Mouse (Mus musculus): Measurements from ENCODE around the gene Cux2.

Cux2 gene

GRCm38 (mm10) chr5:121817551-121817950 is 232.4 kb downstream of the Cux2 start:
- DNase-seq (ENCODE audit: low spot score) = no peak

- DNase-seq (ENCODE audit: low spot score) = no peak
Observed at GRCm38 (mm10) chr5:121816611-121817010, 233.3 kb downstream of the Cux2 start.

GRCm38 (mm10) chr5:121815867-121816380 is 234.0 kb downstream of the Cux2 start:
- no peak for DNase-seq (ENCODE audit: low spot score)

- no peak for DNase-seq (ENCODE audit: low spot score)
Observed at GRCm38 (mm10) chr5:121815067-121815466, 234.8 kb downstream of the Cux2 start.

GRCm38 (mm10) chr5:121813744-121814143 is 236.2 kb downstream of the Cux2 start:
- no peak for DNase-seq (ENCODE audit: low spot score)

GRCm38 (mm10) chr5:121812526-121813243 is 237.2 kb downstream of the Cux2 start:
- DNase-seq (ENCODE audit: low spot score) = no peak

GRCm38 (mm10) chr5:121811485-121811931 is 238.4 kb downstream of the Cux2 start:
- no peak for DNase-seq (ENCODE audit: low spot score)

GRCm38 (mm10) chr5:121810331-121811151 is 239.4 kb downstream of the Cux2 start:
- no peak for DNase-seq (ENCODE audit: low spot score)

- DNase-seq (ENCODE audit: low spot score) = no peak
Observed at GRCm38 (mm10) chr5:121809667-121810224, 240.2 kb downstream of the Cux2 start.

- DNase-seq (ENCODE audit: low spot score) = no peak
Observed at GRCm38 (mm10) chr5:121808202-121808601, 241.7 kb downstream of the Cux2 start.

- no peak for DNase-seq (ENCODE audit: low spot score)
Observed at GRCm38 (mm10) chr5:121807186-121807585, 242.7 kb downstream of the Cux2 start.

Measured in ovary, postnatal 14 days (tissue).